Mouse (Mus musculus) embryonic facial prominence, embryonic 14.5 days (tissue): Measurements from ENCODE around the gene Otud1. TPM values are rescaled to one million over a fixed set of nuclear protein-coding genes. Genes with fewer than 3 reads are reported as not detected.

ENCODE experiments used
- ATAC-seq: fragments of 200-750 bp; cut with Nextera tagmentation; 2 replicates; pipeline ENCODE4 v1.8.0; 2017; ENCODE audit warnings: low read depth, moderate number of reproducible peaks, moderate TSS enrichment
- DNase-seq: peaks from one replicate; pipeline ENCODE4 v3.0.0-alpha.2; 2015; ENCODE audit warnings: low spot score
- H3K27ac ChIP-seq: fragments of 300-500 bp; sonication (generic); replicated peaks from 2 replicates; pipeline ENCODE4 v1.5.1; 2014; ENCODE audit warnings: low read depth, mild to moderate bottlenecking, low read length, moderate library complexity
- H3K27me3 ChIP-seq: fragments of 300-500 bp; sonication (generic); replicated peaks from 2 replicates; pipeline ENCODE4 v1.6.1; 2014; ENCODE audit warnings: low read length; ENCODE audit not compliant: control insufficient read depth, insufficient read depth
- H3K36me3 ChIP-seq: fragments of 300-500 bp; sonication (generic); 2 replicates; pipeline ENCODE4 v1.6.1; 2014; ENCODE audit warnings: low read length, mixed read lengths; ENCODE audit not compliant: control insufficient read depth, insufficient read depth
- H3K4me1 ChIP-seq: fragments of 300-500 bp; sonication (generic); 2 replicates; pipeline ENCODE4 v1.6.1; 2014; ENCODE audit warnings: antibody characterized with exemption, low read length; ENCODE audit not compliant: control insufficient read depth, insufficient read depth
- H3K4me2 ChIP-seq: fragments of 300-500 bp; sonication (generic); 2 replicates; pipeline ENCODE4 v1.6.1; 2014; ENCODE audit warnings: low read depth, mild to moderate bottlenecking, low read length, moderate library complexity, mixed read lengths
- H3K4me3 ChIP-seq: fragments of 300-500 bp; sonication (generic); 2 replicates; pipeline ENCODE4 v1.5.1; 2014; ENCODE audit warnings: low read depth, mild to moderate bottlenecking, low read length
- H3K9ac ChIP-seq: fragments of 300-500 bp; sonication (generic); 2 replicates; pipeline ENCODE4 v1.6.1; 2014; ENCODE audit warnings: low read depth, mild to moderate bottlenecking, low read length, moderate library complexity, mixed read lengths
- H3K9me3 ChIP-seq: fragments of 300-500 bp; sonication (generic); 2 replicates; pipeline ENCODE4 v1.6.1; 2016; ENCODE audit warnings: low read length; ENCODE audit not compliant: control insufficient read depth
- WGBS: fragments of 180-500 bp; shearing (Covaris S2); extraction: QIAGEN DNeasy Blood & Tissue Kit; methylation state at CpG from one replicate; pipeline ENCODE4 v1.1.7; 2014; 5-methylcytosine and 5-hydroxymethylcytosine counted together
- polyA plus RNA-seq: library from polyadenylated mRNA; unstranded; fragments of >200 nt; fragmentation: Nextera tagmentation; extraction: Ambion mirVana; gene quantifications from 2 replicates; pipeline ENCODE4 v1.2.1, GENCODE M21; 2014

Otud1 gene
- 2.5 and 2.9 TPM in 2 replicates for polyA plus RNA-seq

GRCm38 (mm10) chr2:19657158-19657874 is at the start of gene Otud1:
Otud1 (plus strand) TSS chr2:19657752.
- ATAC-seq = peak; percentile 97
- peaks cover 24% of the 10 kb centered on the region for H3K27me3 ChIP-seq
- no peaks in the 10 kb centered on the region for H3K36me3 ChIP-seq
- no peaks in the 10 kb centered on the region for H3K9me3 ChIP-seq
- no peaks in the 10 kb centered on the region for H3K4me1 ChIP-seq
- DNase-seq = peak; percentile 98
- peak within 1 kb of the TSS; percentile 76 for H3K9ac ChIP-seq
- peak within 1 kb of the TSS; percentile 88 for H3K27ac ChIP-seq
- peak within 1 kb of the TSS; percentile 79 for H3K4me3 ChIP-seq
- 1% methylated on average over 19 of the region's 62 CpGs for WGBS
- peak within 1 kb of the TSS; percentile 81 for H3K4me2 ChIP-seq

- no peak for ATAC-seq
- no peak for DNase-seq
- 33% methylated on average over 1 of the region's 1 CpGs for WGBS
- no peaks in the 10 kb centered on the region for H3K9me3 ChIP-seq
- no peaks in the 10 kb centered on the region for H3K27me3 ChIP-seq
- no peak overlapping the region for H3K4me3 ChIP-seq
- H3K4me2 ChIP-seq = no peak overlapping the region
- no peak overlapping the region for H3K27ac ChIP-seq
- H3K9ac ChIP-seq = no peak overlapping the region
- no peaks in the 10 kb centered on the region for H3K36me3 ChIP-seq
- no peaks in the 10 kb centered on the region for H3K4me1 ChIP-seq
These were observed 49.7 kb upstream of the Otud1 start for GRCm38 (mm10) chr2:19607852-19608251.

GRCm38 (mm10) chr2:19608410-19609073 is 49.0 kb upstream of the Otud1 start:
- Histone ChIP-seq H3K27ac (no peak overlapping the region), H3K4me2 (no peak overlapping the region), H3K4me3 (no peak overlapping the region), H3K9me3 (no peaks in the 10 kb centered on the region), H3K4me1 (no peaks in the 10 kb centered on the region), H3K9ac (no peak overlapping the region), H3K27me3 (no peaks in the 10 kb centered on the region), H3K36me3 (no peaks in the 10 kb centered on the region)
- 80% methylated on average over 3 of the region's 3 CpGs for WGBS
- DNase-seq = no peak
- no peak for ATAC-seq

GRCm38 (mm10) chr2:19622041-19622440 is 35.5 kb upstream of the Otud1 start:
- H3K4me3 ChIP-seq = no peak overlapping the region
- H3K9me3 ChIP-seq = no peaks in the 10 kb centered on the region; the same call in 1 of the 2 replicates
- no peak overlapping the region for H3K9ac ChIP-seq
- 93% methylated on average over 1 of the region's 1 CpGs for WGBS
- no peaks in the 10 kb centered on the region for H3K4me1 ChIP-seq
- DNase-seq (no peak), ATAC-seq (no peak)
- H3K36me3 ChIP-seq = no peaks in the 10 kb centered on the region
- no peak overlapping the region for H3K27ac ChIP-seq
- H3K4me2 ChIP-seq = no peak overlapping the region
- no peaks in the 10 kb centered on the region for H3K27me3 ChIP-seq

GRCm38 (mm10) chr2:19627044-19627443 is 30.5 kb upstream of the Otud1 start:
- WGBS = 74% methylated on average over 6 of the region's 6 CpGs
- no peak for ATAC-seq
- no peak overlapping the region for H3K4me3 ChIP-seq
- no peak for DNase-seq
- no peaks in the 10 kb centered on the region; the same call in 1 of the 2 replicates for H3K9me3 ChIP-seq
- no peak overlapping the region for H3K9ac ChIP-seq
- no peaks in the 10 kb centered on the region for H3K4me1 ChIP-seq
- H3K27me3 ChIP-seq = no peaks in the 10 kb centered on the region
- H3K4me2 ChIP-seq = no peak overlapping the region
- no peak overlapping the region for H3K27ac ChIP-seq
- no peaks in the 10 kb centered on the region for H3K36me3 ChIP-seq

- H3K27me3 ChIP-seq = no peaks in the 10 kb centered on the region
- H3K36me3 ChIP-seq = no peaks in the 10 kb centered on the region
- DNase-seq (no peak), ATAC-seq (no peak)
- no peak overlapping the region for H3K9ac ChIP-seq
- H3K9me3 ChIP-seq = no peaks in the 10 kb centered on the region; the same call in 1 of the 2 replicates
- 85% methylated on average over 4 of the region's 4 CpGs for WGBS
- no peak overlapping the region for H3K4me2 ChIP-seq
- no peaks in the 10 kb centered on the region for H3K4me1 ChIP-seq
- H3K27ac ChIP-seq = no peak overlapping the region
- no peak overlapping the region for H3K4me3 ChIP-seq
These were observed 29.5 kb upstream of the Otud1 start for GRCm38 (mm10) chr2:19627920-19628608.

- H3K4me2 ChIP-seq = no peak overlapping the region
- no peak overlapping the region for H3K9ac ChIP-seq
- no peaks in the 10 kb centered on the region for H3K27me3 ChIP-seq
- no peak overlapping the region for H3K27ac ChIP-seq
- no peaks in the 10 kb centered on the region; the same call in 1 of the 2 replicates for H3K9me3 ChIP-seq
- no peak for ATAC-seq
- no peaks in the 10 kb centered on the region for H3K36me3 ChIP-seq
- no peak for DNase-seq
- H3K4me1 ChIP-seq = no peaks in the 10 kb centered on the region
- 82% methylated on average over 1 of the region's 1 CpGs for WGBS
- no peak overlapping the region for H3K4me3 ChIP-seq
These were observed 27.0 kb upstream of the Otud1 start for GRCm38 (mm10) chr2:19630544-19630943.

GRCm38 (mm10) chr2:19633406-19633920 is 24.1 kb upstream of the Otud1 start:
- ATAC-seq (no peak), DNase-seq (peak; percentile 20)
- H3K27me3 ChIP-seq = no peaks in the 10 kb centered on the region
- H3K36me3 ChIP-seq = no peaks in the 10 kb centered on the region
- 80% methylated on average over 2 of the region's 2 CpGs for WGBS
- H3K9me3 ChIP-seq = no peaks in the 10 kb centered on the region
- no peaks in the 10 kb centered on the region for H3K4me1 ChIP-seq
- H3K4me3 ChIP-seq = no peak overlapping the region
- H3K4me2 ChIP-seq = no peak overlapping the region
- H3K27ac ChIP-seq = no peak overlapping the region
- no peak overlapping the region for H3K9ac ChIP-seq
